Mouse (Mus musculus) skeletal muscle tissue, adult 2 months (tissue): ENCODE measurements around the gene D6Wsu163e.

ENCODE experiments used
- DNase-seq: peaks from one replicate; pipeline ENCODE4 v3.0.0-alpha.2; 2012; ENCODE audit warnings: low read depth, low spot score

Gene D6Wsu163e

DNA sequence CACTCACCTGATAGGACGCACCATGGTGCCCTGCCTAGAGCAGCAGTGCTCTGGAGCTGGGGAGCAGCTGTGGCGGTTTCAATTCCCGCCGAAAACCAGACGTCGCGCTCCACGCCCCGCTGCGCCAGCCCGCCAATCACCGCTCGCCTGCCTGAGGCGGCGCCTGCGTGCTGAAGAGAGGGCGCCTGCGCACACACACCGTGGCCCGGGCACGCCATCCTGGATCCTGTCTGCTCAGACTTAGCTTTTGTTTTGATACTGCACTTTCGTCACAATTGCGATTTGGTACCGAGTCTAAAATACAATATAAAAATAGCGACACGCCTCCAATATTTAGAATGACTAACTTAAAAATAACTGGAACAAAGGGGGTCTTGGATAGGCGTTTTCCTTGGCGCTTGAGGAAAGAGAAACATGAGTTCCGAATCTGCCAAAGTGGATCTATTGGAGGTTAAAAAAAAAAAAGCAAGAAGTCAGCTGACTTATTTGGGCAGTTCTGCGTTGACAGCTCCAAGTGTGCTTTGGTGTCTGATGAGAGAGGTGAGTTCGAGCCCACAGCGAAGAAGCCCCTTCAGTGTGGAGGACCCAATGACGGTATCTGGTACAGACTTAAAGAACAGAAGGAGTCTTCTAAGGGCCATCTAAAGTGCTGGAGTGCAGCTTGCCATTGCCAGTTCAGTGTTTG lies at the start of gene D6Wsu163e, which contains the start of gene Rad51ap1:
Gene D6Wsu163e, plus strand, starts transcription at position 476 of the 685 bp plus-strand sequence.
Gene Rad51ap1, minus strand, starts transcription at position 101 of the 685 bp plus-strand sequence.
- peak; percentile 96 for DNase-seq

DNA sequence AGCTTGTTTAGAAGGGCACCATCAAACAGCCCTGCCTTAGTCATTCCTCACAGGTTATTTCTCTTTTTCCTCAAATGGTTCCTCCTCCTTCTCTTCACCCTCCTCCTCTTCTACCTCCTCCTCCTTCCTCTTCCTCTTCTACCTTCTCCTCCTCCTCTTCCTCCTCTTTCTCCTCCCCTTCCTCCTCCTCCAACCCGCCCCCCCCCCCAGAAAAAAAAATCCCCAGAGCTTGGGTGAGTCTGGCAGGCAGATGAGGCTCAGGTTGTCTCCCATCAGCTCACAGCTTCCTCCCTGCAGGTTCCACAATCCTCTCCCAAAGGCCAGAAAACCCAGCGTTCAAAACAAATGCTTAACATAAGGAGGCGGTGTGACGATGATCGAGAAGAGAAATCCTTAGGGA lies 32.4 kb upstream of the D6Wsu163e start:
- no peak for DNase-seq

DNA sequence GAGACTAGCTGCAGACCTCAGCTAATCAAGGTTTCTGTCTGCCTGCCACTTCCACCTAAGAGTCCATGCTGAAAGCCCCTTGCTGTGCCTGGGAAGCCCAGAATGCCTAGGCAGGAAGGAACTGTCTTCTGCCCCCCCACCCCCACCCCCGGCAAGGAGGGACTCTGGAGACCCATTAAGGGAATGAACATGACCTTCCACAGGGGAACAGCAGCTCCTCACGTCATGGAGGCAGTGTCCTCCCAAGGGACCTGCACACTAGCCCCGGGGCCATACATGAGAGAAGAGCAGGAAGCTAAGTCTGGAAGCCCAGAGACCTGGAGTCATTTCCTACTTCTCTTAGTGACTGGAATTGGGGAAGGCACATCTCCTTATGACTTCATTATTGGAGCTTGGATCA lies 31.9 kb upstream of the D6Wsu163e start:
- DNase-seq = peak; percentile 12

DNA sequence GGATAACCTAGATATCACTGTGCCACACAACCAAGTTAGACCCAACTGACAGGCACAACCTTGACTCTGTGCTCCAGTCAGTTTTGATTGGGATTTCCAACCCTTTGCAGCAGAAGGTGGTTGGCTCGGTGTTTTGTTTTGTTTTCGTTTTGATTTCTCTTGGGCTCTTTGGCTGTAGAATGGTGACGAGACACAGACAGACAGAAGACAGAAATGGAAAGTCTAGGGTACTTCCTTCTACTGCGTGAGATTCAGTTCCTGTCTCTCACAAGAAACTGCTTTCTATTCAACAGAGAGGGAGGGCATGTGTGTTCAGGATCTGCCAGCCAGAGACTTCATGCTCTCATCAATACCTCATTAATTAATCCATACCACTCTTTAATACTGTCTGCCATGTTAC lies 29.0 kb upstream of the D6Wsu163e start:
- no peak for DNase-seq

DNA sequence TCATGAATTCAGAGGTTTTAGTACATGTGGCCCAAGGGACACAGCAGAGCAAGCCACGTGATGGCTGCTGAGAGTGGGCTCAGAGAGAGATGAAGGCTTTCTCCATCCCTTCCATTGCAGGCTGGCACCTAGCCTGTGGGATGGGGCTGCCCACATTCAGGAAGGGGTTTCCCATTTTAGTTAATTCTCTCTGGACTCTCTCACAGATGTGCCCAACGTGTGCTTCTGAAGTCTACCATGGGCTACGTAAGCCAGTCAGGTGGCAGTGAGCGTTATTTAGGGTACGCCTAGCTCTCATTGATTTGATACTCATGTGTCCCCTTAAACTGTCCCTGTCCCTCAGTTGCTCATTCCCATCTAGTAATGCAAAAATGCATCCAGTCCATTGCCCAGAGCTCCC lies 24.8 kb upstream of the D6Wsu163e start:
- DNase-seq = no peak

DNA sequence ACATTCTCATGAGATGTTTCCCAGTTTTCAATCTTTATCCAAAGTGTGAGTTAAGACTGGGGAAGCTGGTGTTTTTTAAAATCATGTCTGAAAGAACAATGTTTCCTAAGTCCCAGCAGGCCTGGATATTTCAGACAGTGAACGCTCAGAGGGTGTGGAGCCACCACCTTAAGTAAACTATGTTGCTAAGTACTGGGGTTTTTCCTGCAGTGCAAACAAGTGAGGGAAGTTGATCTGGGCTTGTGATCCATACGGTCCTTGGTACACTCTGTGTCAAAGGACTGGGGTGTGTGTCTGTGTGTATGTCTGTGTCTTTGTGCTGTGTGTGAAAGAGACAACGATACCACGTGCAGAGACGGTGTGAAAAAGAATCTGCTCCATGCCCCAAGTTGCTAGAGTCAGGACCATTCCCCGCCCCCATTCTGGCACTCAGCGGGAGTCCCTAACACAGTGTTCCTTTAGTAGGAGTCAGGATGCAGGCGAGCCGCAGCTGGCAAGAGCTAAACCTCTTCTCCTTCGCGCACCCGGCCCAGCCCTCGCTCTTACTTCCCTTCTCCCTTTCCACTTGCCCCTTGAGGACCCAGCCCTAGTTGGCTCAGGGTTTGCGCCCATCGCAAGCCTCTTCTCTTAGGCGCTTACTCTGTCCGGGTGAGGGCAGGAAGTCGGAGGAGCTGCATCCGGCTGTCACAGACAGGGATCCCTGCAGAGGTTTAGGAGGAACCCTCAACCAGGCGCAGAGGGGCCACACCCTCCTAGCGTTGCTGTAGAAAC lies 18.5 kb upstream of the D6Wsu163e start, which contains the start of gene Dyrk4:
Gene Dyrk4, minus strand, starts transcription at position 729 of the 771 bp plus-strand sequence.
- no peak for DNase-seq

DNA sequence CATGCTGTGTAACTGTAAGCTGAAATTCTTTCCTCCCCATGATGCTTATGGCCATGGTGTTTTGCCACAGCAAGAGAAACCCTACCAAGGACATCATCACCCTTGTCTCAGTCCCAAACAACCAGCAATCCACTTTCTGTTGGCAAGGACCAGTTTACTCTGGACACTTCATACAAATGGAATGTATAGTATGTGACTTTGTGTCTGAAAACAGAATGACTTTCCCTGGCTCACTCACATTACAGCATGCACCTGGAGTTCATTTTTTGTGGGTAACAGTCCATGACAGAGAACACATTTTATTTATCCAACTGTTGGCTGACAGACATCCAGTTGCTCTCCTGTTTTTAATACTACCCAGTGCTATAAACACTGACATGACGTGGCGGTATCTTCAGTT lies 6.9 kb upstream of the D6Wsu163e start:
- no peak for DNase-seq

DNA sequence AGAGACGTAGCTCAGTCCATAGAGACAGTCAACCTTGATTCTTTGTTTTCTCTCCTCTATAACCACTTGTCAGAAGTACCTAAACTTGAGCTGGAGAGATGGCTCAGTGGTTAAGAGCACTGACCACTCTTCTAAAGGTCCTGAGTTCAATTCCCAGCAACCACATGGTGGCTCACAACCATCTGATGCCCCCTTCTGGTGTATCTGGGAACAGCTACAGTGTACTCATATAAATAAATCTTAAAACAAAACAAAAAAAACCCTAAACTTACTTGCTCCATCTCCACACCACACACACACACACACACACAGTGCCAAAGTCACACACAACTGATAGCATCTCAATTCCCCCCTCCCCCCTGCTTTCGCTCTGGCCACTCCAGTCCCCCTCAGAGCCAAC lies 1.7 kb upstream of the D6Wsu163e start:
- no peak for DNase-seq

DNA sequence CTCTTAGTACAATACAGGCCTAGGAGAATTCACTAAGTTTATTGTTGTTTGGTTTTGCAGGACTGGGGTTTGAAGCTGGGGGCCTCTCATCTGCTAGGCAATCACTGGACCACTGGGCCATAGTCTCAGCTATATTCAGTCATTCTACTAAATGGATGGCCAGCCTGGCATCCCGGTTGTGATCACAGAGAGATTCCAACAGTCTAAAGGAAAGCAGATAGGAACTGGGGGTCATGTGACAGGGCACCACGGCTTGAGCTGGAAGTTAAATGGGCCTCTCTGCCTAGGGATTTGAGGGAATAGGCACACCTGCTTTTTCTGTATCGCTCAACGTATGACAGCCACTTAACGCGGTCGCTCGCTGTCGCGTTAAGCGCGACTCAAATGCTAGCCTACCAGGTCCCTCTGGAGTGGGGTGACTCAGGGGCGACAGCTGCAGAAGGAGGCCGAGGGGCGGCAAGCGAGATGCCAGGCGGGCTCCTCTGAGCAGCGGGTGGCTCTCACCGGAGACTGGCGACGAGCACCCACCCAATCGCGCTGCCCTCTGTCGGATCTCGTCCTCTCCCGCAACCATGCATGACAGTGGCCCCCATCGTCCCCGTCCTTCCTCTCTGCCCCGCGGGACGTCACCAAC lies 792 bp upstream of the D6Wsu163e start:
- no peak for DNase-seq

DNA sequence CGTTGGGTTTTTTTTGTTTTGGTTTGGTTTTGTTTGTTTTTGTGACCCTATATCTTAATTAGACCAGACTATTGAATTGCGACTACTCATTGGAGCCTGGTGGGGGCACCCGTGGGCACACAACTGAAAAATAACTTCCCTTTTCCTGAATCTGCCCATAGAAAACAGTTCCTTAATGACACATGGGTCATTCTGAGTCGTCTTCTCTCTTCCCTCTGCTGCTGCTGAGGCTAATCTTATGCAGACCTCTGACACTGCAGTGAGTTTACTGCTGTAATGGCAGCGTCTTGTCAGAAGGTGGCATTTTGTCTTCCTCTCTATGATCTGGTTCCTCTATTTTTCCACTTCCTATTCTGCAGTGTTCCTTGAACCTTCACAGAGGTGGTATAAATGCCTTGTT lies 689 bp downstream of the D6Wsu163e start:
- DNase-seq = no peak

DNA sequence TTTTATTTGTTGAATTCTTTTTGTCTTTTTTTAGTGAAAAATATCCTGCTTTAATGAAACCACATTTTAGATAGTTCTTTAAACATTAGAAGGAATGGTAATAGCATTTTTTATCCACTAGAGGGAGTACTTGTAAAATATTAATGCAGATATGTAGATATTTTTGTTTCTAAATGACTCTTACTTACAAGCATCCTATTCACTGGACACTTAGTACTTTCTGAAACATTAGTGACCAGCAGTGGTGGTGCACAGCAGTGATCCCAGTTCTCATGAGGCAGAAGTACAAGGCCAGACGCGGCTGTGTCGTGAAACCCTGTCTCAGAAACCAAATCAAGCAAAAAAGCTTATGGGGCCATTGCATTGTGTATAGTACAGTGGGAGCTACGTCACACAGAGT lies 8.6 kb downstream of the D6Wsu163e start:
- DNase-seq = no peak

DNA sequence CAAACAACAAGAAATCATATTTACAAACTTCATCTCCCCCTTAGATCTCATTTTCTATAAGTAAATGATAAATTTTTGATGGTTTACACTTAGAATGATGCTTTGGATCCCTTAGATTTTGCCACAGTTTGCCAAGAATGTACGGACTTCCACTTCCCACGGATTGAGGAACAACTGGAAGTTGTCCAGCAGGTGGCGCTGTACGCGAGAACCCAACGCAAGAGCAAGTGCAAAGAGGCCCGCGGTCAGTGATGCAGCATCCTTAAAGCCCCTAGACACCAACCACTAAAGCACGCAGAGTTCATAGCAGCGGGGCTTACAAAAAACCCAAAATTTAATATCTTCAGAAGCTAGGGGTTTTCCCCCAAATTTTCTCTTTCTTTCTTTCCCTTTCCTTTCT lies 16.0 kb downstream of the D6Wsu163e start:
- DNase-seq = peak; percentile 65

DNA sequence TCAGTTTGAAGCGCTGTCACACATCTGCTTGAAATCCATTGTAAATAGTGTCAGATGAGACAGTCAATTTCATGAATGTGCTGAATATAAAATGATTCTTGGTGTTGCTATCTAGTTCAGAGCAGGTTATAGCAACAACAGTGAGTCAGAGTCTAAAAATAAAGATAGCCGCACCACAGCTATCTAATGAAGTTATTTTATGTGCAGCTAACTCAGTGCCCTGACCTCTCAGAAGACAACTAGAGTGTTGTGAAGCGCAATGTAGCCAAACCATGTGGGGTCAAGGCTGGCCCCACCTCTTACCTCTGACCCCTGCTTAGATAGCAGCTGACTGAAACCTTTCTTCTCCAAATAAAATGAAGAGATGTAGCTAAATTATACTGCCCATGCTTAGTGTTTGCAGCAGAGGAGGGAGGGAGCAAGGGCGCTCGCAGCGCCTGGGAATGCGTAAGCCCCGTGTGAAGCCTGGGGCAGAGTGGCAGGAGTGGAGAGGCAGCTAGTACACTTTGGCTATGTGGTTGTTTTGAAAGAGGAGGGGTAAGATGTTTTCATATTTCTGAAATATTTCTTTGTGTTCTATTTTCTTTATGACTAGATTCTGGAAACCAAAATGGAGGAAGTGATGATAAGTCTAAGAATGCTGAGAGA lies 21.7 kb downstream of the D6Wsu163e start:
- peak; percentile 39 for DNase-seq

DNA sequence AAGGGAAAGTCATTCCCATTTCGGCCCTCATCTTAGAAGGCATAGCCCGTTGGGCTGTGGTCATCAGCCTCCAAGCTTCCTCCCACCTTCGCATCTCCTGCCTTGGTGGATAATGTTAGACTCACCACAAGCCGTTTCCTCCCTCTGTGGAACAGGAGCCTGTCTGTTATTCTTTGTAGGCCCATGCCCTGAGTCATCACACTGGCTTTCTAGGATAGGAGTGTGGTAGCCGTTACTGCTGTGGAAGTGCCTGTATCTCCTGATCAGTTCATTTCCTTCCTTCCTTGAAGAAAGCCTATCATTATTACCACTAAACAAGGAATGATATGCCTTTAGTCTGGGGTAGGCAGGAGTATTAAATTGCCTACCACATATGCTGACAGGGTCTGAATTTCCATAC lies 22.9 kb downstream of the D6Wsu163e start:
- no peak for DNase-seq

DNA sequence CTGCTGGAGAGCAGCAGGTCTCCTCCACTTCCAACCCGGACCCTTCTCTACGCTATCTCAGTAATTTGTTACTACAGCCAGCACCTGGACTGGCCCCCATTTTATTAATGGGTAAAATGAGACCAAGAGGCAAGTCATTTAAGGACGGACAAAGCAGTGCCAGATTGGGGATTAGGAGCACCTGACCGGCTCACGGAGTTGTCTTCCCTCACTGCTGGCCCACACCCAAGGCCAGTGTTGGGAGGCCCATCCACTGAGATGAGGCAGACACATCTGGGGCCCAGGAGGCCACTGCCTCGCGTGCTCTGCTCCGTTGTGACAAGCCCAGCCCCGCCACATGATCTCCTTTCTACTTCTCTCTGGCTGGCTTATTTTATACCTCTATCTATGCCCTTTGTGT lies 23.7 kb downstream of the D6Wsu163e start:
- DNase-seq = peak; percentile 25

DNA sequence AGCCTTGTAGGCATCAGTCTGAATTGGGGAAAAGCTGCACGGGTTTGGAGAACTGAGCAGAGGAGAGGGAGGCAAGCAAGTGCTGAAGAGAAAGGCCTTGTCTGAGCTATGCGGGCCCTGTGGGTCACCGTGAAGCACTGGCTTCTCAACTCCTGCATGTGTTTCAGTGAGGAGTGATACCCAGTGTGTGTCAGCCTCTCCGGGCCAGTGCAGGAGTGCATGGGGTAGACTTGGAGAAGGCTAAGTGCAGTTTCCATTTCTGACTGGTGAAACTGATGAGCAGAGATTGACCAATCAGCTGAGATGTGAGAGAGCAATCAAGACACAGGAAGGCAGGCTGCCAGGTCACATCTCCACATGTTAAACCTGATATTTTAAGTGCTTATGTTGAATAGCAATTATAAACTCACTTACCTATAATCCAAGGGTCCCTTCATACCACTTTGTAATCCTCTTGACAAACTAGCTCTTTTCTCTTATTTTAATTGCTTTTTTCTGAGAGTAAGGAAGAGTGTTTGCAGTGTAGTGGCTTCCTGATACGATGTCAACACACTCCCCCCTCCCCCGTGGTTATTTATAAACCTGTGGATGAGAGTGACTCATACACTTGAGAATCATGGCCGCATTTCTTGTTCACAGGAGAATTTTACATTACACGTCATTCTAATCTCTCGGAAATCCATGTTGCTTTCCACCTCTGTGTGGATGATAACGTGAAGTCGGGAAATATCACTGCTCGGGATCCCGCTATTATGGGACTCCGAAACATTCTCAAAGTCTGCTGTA lies 26.7 kb downstream of the D6Wsu163e start:
- peak; percentile 43 for DNase-seq

DNA sequence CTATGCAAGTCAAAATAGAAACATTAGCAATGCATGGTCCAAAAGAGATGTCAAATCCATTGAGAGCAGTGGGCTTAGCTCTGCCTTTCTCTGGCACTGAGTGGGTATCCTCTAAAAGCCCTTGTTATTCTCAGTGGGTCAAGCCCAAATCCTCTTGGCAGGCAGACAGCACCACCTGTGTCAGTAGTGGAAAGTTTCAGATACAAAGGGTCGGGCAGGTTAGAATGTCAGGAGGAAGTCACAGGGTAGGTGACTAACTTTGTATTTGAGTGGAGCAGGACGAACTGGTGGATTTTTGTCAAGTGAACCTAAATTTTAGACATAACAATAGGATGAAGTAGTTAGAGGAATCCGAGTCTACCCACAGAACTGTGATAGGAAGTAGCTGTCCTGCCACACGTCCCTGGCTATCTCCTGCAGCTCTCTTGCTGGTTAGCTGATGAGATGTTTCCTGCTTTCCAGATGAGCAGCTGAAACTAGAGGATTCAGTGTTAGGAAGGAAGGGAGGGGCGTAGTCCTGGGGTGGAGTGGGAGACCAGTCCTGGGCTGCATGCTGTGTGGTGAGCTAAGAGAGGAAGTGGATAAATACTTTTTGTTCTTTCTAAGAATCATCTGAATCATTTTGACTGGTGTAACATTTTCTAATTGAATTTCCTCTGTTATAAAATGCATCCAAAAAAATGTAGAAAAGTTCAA lies 41.9 kb downstream of the D6Wsu163e start:
- DNase-seq = no peak

DNA sequence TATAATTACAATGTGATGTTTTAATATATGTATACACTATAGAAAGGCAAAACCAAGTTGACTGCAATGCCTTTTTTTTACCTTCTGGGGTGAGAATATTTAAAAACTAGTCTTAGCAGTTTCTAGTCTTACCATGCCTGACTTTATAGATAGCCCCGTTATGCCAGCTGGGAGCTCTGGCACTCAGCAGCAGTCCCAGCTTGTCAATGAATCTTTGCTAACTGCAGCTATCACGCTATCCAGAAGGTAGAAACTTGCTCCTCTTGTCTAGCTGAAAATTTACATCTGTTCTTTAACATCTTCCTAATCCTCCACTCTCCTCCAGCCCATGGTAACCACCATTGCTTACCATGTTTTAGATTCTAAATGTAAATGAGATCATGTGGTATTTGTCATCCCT lies 53.9 kb downstream of the D6Wsu163e start:
- no peak for DNase-seq

DNA sequence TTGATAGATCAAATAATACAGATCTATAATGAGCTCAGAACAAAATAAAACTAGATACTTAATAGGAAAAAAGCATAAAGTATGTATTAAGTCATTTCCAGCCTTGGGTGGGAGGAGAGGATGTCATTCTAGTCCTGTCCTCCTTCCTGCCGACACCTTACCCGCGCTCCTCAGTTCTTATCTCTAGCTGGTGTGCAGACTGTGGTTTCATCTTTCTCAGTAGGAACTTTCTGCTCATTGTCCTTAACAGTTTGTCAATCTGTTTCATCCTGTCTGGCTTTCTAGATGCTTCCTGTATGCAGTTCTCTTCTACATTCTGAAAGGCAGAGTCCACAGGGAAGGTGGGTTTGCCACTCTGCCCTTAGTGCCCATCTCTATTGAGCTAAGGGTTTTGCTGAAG lies 55.7 kb downstream of the D6Wsu163e start:
- DNase-seq = no peak

DNA sequence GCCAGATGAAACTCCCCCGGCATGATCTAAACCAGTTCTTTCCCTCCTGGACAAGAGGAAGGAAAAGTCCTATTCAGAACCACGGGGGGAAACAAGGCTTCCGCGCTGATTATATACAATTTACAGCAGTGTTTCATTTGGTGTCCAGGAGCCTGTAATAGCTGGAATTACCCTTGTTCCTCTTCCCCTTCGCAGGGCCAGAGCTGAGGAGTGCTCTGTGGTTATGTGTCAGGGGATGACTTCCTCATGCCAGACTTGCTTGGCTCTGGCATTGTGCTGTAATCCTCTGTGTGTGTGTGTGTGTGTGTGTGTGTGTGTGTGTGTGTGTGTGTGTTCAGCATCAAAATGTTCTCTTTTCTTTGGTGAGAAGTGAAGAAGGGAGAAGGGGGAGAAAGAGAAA lies 56.6 kb downstream of the D6Wsu163e start:
- no peak for DNase-seq

DNA sequence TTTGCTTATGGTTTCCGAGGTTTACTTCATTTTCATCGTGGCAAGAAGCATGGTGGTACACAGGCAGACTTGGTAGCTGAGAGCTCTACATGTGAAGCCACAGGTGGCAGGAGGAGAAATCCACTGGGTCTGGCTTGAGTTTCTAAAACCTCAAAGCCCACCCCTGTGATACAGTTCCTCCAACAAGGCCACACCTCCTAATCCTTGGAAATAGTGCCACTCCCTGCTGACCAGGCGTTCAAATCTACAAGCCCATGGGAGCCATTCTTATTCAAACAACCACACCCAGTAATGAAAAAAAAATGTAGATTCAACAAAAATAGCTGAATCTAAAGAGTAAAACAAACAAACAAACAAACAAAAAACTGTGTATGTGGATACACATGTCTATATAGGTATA lies 65.9 kb downstream of the D6Wsu163e start:
- DNase-seq = no peak
